Mouse (Mus musculus): Measurements from ENCODE around the gene Bbx.

GRCm38 (mm10) chr16:50298743-50299443 is 133.3 kb downstream of the Bbx start:
- TF ChIP-seq CTCF (IDR thresholded peaks at IDR 0.05; ENCODE audit: low read depth, low read length) = no peak
- no peak for TF ChIP-seq POLR2A (IDR thresholded peaks at IDR 0.05; ENCODE audit: insufficient read depth, low read length)
- no peak for TF ChIP-seq EP300 (IDR thresholded peaks at IDR 0.05; ENCODE audit: insufficient read depth, low read depth, low read length)

Data from ES-Bruce4 (cell line).